In the genomic region with DNA sequence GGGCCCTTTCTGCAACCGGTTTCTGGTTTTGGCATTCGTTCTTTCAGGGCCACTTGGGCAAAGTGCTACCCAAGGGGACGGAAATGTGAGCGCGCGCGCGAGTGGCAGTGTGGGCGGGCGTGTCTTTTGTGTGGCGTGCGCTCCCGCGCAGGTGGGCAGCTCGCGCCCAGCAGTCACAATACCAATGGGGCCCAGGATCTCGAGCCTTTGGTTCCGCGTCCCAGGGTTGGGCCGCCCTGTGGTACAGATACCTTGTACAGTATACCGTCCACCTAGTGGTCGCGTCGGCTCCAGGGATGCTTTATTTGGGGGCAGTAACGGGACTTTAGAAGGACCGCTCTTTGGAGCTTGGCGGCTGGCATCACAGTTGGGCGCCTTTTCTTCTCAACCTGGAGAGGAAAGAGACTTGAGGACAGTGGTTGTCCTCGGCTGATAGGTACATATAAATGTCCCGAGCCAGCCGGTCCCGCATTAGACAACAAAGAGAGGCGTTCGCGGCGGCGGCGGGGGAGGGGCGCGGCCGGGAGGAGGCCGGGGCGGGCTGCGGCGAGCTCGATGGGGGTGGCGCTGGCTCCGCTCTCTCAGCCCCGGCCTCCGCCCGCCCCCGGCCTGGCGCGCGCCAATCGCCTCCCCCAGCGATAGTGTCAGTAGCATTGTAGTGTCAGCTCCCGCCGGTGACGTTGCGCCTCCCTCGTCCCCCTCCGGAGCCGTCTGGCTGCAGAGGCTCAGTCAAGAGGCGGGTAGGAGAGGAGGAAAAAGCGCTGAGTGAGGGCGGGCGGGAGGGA, we compare ENCODE assay signal across 8 mouse cellular contexts. TPM values are rescaled to one million over a fixed set of nuclear protein-coding genes. Genes with fewer than 3 reads are reported as not detected.
A peak's percentile ranks its signal among the peaks of the same experiment; 100 is the strongest.
DNase-seq lines count a peak whose midpoint lies in the region; ATAC-seq and TF ChIP-seq lines count a peak whose summit lies in the region.

No protein-coding gene starts in this region.

- TF ChIP-seq CTCF in cortical plate, adult 2 months (IDR thresholded peaks at IDR 0.05; ENCODE audit: extremely low read depth, insufficient read depth, low read length), result no peak

- no peaks in the 10 kb centered on the region for H3K4me1 ChIP-seq in cortical plate, adult 2 months (ENCODE audit: control insufficient read depth, insufficient read depth, low read length)

- H3K4me3 ChIP-seq in cortical plate, adult 2 months (ENCODE audit: insufficient read depth, low read length), result peak overlapping the region; percentile 69

- peak overlapping the region; percentile 99 for H3K27ac ChIP-seq in cortical plate, adult 2 months (ENCODE audit: insufficient read depth, low read length)

- intact Hi-C loops in left cerebral cortex, postnatal 10 days (cut with DNase I), result loop anchor here (2.0 to 5.0 kb wide), 5 partner anchors 148 to 336 kb away; no protein-coding TSS in a partner anchor

- DNase-seq in adrenal gland, adult (ENCODE audit: inconsistent age in 2 of 2, low spot score in 1 of 2), result peak; percentile 94 to 98
- DNase-seq in gastrocnemius, adult 8-10 months (ENCODE audit: low spot score in 2 of 2), result peak; percentile 75 to 84
- DNase-seq in induced T-regulatory cell, adult 2 months (ENCODE audit: low read depth), result peak; percentile 96
- DNase-seq in left cerebral cortex, postnatal 10 days (ENCODE audit: extremely low spot score in 1 of 2, low spot score in 2 of 2), result peak; percentile 94 to 98
- DNase-seq in right cerebral cortex, postnatal 10 days (ENCODE audit: low spot score in 2 of 2), result peak; percentile 98
- peak; percentile 75 to 89 for DNase-seq in urinary bladder, postnatal 36 days (ENCODE audit: low spot score in 2 of 2)

- peak; percentile 37; the same call in 1 of the 2 replicates for TF ChIP-seq POLR2A in cortical plate, adult 2 months (IDR thresholded peaks at IDR 0.05; ENCODE audit: extremely low read depth, insufficient read depth, low read length)

- ATAC-seq in megakaryocyte progenitor cell, adult 5-6 weeks (replicated peaks; ENCODE audit: poor library complexity), result peak; percentile 77

RNA-seq across cellular contexts. Expression of a gene that starts 0.5 kb away (rescaled TPM):
- 20.6 and 22.6 TPM in 2 replicates for polyA plus RNA-seq in cortical plate, adult 2 months (2012; rRNA removed)
- under 1 TPM; 0.11 to 0.25 (median 0.19) TPM for total RNA-seq in gastrocnemius, adult 8-10 months (2022)
- 10 to 100 TPM; 30.2 to 32.4 TPM for total RNA-seq in left cerebral cortex, postnatal 10 days (2021)
- 3.7 and 4.5 TPM in 2 replicates for total RNA-seq in megakaryocyte progenitor cell, adult 5-6 weeks (2015)
- 2.2 and 4.7 TPM in 2 replicates for total RNA-seq in megakaryocyte progenitor cell, adult 5-6 weeks (2017)

Comparison
In these comparisons a context has a peak if more than half of its experiments do, and no peak if none do; other contexts are left out.
1. Peak in every context shown above with its lines: DNase-seq, ATAC-seq, H3K4me3 ChIP-seq and H3K27ac ChIP-seq.
2. RNA of a gene that starts 0.5 kb away (total RNA-seq): 30.2 to 32.4 TPM in left cerebral cortex, postnatal 10 days; 2.2 to 4.7 TPM in megakaryocyte progenitor cell, adult 5-6 weeks and 0.11 to 0.25 TPM in gastrocnemius, adult 8-10 months; every median in the first group is over 4 times any median in the second.